Mouse (Mus musculus): Measurements from ENCODE around the gene Rtcb. TPM values are rescaled to one million over a fixed set of nuclear protein-coding genes. Genes with fewer than 3 reads are reported as not detected.

The Rtcb gene
- polyA plus RNA-seq, 1 experiment from 2014 or later: 146 TPM

- DNase-seq (ENCODE audit: low spot score): no peak
Observed at GRCm38 (mm10) chr10:85948483-85949196, 9.0 kb downstream of the Rtcb start.

DNA sequence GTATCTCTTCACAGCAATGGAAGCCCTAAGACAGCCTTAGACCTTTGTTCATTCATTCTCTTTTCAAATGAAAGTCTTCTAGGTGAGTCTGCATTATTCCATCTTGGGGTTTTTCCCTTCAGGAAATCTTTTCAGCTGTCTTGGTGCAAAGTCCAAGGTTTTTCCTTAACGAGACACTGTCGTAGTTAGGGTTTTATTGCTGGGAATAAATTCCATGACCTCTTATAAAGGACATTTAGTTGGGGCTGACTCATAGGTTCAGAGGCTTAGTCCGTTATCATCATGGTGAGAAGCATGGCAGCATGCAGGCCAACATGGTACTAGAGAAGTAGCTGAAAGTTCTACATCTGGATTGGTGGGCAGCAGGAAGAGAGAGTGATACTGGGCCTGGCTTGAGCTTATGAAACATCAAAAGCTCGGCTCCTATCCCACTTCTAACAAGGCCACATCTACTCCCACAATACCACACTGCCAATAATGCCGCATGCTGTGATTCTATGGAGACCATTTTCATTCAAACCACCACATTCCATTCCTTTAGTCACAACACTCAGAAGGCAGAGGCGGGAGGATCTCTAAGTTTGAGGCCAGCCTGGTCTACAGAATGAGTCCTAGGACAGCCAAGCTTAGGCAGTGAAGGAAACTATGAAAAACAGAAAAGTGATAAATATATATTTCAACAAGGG, 21.2 kb downstream of the Rtcb start:
- DNase-seq (ENCODE audit: low spot score): no peak

DNA sequence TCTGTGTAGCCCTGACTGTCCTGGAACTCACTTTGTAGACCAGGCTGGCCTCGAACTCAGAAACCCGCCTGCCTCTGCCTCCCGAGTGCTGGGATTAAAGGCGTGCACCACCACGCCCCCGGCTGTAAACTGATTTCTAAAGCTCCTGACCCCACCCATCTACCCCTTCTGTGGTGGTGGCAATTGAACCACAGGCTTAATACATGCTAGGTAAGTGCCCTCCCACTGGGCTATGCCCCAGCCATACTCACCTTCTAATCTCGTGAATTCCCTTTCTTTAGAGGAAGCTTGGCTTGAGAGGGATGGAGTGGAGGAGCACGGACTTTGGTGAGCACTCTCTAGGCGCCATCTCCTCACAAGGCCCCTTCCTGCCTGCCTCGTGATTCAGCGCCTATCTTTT, 27.7 kb downstream of the Rtcb start:
- no peak for DNase-seq (ENCODE audit: low spot score)

- DNase-seq (ENCODE audit: low spot score): no peak
Observed at GRCm38 (mm10) chr10:85929208-85929591, 28.4 kb downstream of the Rtcb start.

DNA sequence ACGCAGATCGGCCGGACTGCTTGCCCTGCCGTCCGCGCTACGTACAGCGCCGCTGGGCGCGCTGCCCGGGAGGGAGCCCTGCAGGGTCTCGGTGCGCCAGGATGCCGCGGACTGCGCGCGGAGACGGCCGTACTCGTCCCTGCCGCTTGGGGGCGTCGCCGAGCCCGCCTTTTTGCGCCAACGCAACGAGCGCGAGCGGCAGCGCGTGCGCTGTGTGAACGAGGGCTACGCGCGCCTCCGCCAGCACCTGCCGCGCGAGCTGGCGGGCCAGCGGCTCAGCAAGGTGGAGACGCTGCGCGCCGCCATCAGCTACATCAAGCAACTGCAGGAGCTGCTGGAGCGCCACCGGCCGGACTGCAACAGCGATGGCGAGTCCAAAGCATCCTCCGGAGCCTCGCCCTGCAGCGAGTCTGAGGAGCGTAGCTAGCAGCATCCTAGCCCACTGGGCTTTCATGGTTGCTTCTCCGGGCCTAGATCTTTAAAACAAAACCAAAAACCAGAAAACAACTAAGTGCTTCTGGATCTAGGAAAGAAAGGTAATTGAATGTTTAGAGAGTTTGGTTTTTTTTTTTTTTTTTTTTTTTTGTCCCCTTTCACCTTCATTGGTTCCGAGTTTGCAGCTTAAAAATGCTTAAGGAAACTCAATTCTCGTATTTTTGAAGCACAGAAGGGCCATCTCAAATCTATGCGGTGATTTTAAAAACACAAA, 29.0 kb downstream of the Rtcb start:
- peak; percentile 85 for DNase-seq (ENCODE audit: low spot score)

DNA sequence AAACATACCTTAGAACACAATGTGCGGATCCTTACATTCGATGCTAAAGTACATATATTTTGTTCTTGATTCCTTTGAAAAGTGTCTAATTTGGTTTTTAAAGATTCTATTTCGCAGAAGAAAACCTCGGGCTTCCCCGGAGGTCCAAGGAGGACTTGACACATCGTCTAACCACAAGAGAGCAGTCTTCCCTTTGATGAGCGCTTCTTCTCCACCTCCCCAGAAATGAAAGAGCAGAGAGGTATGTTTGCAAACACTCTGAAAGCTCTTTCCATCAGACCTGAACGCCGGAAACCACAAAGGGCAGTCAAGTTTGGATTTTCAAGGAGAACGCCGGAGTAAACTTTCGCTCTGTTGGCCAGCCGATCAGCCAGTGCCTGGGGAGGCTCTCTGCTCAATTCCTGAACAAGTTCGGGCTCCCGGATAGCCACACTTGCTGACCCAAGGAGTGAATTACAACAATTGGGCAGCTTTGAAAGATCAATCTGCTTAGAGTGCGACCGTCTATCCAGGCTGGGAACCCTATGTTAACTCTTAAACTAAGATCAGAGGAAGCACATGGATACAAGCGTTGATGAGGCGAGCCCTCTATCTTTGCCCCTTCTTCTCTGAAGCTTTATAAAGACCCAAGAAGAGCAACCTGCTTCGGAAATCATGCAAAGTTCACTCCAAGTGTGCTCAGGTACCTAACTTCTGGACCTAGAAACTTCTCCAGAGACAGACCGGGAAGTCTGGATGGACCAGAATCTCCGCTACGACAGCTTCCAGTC, 29.8 kb downstream of the Rtcb start, which contains the start of gene Ascl4:
Gene Ascl4 (plus strand): TSS at position 6 of the 770 bp plus-strand sequence.
- DNase-seq (ENCODE audit: low spot score): peak; percentile 42

DNA sequence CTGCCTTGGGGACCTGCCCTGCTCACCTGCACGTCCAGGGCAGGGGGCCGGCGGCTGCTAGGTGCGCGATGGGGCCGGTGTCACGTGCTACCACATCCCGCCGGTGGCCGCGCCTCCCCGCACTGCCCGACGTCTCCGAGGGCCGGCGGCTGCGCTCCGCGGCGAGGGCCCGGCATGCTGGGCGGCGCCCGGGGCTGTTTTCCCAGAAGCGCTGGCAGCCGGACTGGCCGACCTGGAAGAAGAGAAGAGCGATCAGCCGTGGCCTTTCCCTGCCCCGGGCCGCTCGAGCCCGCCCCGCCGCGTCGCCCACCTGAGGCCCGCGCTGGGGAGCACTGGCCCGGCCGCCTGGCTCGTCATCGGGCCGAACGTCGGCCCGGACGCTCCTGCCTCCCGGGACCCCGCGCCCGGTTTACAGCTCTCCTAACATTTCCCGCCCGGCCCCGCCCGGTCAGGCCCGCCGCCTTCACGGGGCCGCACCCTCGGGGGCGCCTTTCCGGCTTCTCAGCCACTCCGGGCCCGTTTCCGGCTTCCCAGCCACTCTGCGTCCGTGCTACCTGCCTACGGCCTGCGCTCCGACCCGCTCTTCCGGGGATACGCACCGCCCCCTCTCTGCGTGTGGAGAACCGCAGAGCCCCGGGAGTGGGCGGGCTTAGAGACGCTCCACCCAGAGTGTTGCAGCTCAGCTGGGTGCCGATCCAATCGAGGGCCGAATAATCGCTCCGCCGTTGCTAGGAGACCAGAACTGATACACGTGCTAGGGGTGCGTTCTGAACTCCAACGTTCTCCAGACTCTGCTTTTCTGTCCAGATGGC, 40.9 kb downstream of the Rtcb start, which contains the start of gene Prdm4:
Gene Prdm4 (minus strand): TSS at position 645 of the 812 bp plus-strand sequence.
- peak; percentile 98 for DNase-seq (ENCODE audit: low spot score)

Other genes starting within 250 kb of the Rtcb start
- 64.4 and 67.5 TPM in 2 replicates for gene Pwp1, start 128.3 kb downstream of the Rtcb start, polyA plus RNA-seq (2015; fragmentation: Nextera tagmentation; extraction: Ambion mirVana)
- gene Prdm4, start 40.7 kb downstream of the Rtcb start, polyA plus RNA-seq (2015; fragmentation: Nextera tagmentation; extraction: Ambion mirVana): 10.6 and 11.0 TPM in 2 replicates
- 0.15 and 0.33 TPM in 2 replicates for gene Ascl4, start 30.1 kb downstream of the Rtcb start, polyA plus RNA-seq (2015; fragmentation: Nextera tagmentation; extraction: Ambion mirVana)
- gene Bpifc, start 54.1 kb upstream of the Rtcb start, polyA plus RNA-seq (2015; fragmentation: Nextera tagmentation; extraction: Ambion mirVana): 0.86 and 0.87 TPM in 2 replicates
- 51.4 and 54.7 TPM in 2 replicates for gene Fbxo7, start 64.1 kb upstream of the Rtcb start, polyA plus RNA-seq (2015; fragmentation: Nextera tagmentation; extraction: Ambion mirVana)

All from thymus, postnatal 0 days (tissue).